Mouse (Mus musculus) kidney, postnatal 10 days (tissue): ENCODE data around the gene Nmnat1.
A peak's percentile ranks its signal among the peaks of the same experiment; 100 is the strongest.
"Not testable (repeated sequence)": the region's sequence is repeated elsewhere in the genome, so short reads cannot be mapped to it uniquely, and the experiment has no call there.

Experiments
- DNase-seq: peaks from one replicate; pipeline ENCODE4 v3.0.0; 2021; ENCODE audit warnings: mixed read lengths

Gene Nmnat1

GRCm38 (mm10) chr4:149444465-149444864 lies 40.5 kb downstream of the Nmnat1 start:
- DNase-seq, result no peak

- no peak for DNase-seq
Observed at GRCm38 (mm10) chr4:149442436-149442835, 42.6 kb downstream of the Nmnat1 start.

GRCm38 (mm10) chr4:149440576-149440975 lies 44.4 kb downstream of the Nmnat1 start:
- DNase-seq, result no peak

GRCm38 (mm10) chr4:149431887-149432286 lies 53.1 kb downstream of the Nmnat1 start:
- DNase-seq, result not testable (repeated sequence)

GRCm38 (mm10) chr4:149429592-149429991 lies 55.4 kb downstream of the Nmnat1 start:
- DNase-seq, result no peak

GRCm38 (mm10) chr4:149426325-149427199 lies 58.4 kb downstream of the Nmnat1 start, which contains the start of gene Ube4b:
TSS of gene Ube4b (minus strand) at chr4:149426749.
- DNase-seq, result peak; percentile 100

- DNase-seq, result peak; percentile 64
Observed at GRCm38 (mm10) chr4:149425801-149426292, 59.2 kb downstream of the Nmnat1 start.

GRCm38 (mm10) chr4:149424755-149425154 lies 60.2 kb downstream of the Nmnat1 start:
- no peak for DNase-seq

- no peak for DNase-seq
Observed at GRCm38 (mm10) chr4:149417854-149418365, 67.1 kb downstream of the Nmnat1 start.
